Mouse (Mus musculus): ENCODE measurements around the gene Krtcap3.

Gene Krtcap3

GRCm38 (mm10) chr5:31301866-31302265 lies 50.4 kb downstream of the Krtcap3 start:
- ATAC-seq (ENCODE audit: low TSS enrichment) = no peak

All from frontal cortex, adult (tissue).